Comparison of ENCODE assay signal across 8 mouse cellular contexts in the genomic region with DNA sequence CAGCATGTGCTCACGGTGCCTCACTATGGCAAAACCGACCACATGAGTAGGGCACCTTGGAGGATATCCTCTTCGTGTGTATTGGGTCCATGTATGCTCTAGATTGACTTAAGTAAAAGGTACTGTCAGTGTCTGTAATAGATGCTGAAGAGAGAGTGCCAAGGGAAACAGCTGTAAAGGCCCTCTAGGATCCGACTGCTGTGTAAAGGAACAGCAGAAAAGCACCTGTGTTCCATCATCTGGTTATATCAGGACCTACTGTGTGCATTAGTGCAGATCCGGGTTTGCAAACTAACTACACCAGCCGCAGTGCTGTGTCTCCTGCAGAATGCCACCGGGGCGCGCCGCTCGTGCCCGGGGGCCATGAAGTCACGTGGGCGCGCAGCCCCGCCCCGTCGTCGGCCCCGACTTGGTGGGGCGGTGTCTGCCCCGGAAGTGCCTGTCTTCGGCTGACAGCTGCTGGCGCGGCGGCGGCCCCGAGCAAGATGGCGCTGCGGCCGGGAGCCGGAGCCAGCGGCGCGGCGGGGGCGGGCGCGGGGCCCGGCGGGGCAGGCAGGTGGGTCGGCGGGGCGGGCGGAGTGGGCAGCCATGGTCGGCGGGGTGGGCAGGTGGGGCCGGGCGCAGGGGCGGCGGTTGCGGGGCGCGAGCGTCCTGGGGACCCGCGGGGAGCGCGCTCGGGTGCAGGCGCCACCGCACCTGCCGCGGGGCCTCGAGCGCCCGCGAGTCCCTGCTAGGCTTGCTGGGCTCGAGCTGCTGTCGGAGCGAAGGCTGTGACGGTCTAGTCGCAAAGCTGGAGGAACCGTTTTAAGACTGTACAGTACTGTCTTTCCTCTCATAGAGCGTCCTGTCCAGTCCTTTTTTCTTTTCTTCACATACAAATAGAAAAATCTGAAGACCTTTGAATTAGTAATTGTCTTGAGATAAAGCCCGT. TPM values are rescaled to one million over a fixed set of nuclear protein-coding genes. Genes with fewer than 3 reads are reported as not detected.
DNase-seq lines count a peak whose midpoint lies in the region; ATAC-seq and TF ChIP-seq lines count a peak whose summit lies in the region.

A gene (plus strand): TSS at position 438 of the 931 bp plus-strand sequence.

- H3K27me3 ChIP-seq in forebrain, embryonic 15.5 days = no peaks in the 10 kb centered on the region

- peak; percentile 97 for ATAC-seq in forebrain, embryonic 15.5 days (replicated peaks)
- peak; percentile 86 for ATAC-seq in neutrophil, adult 5-6 weeks (ENCODE audit: extremely low read depth, insufficient number of reproducible peaks, low FRiP score, poor library complexity, severe bottlenecking)

- intact Hi-C loops in heart, postnatal 25 days (cut with DNase I) = no loop called here

- peak within 1 kb of the TSS; percentile 83 for H3K4me3 ChIP-seq in forebrain, embryonic 15.5 days
- peak within 1 kb of the TSS; percentile 98 for H3K4me3 ChIP-seq in lung, adult 2 months (replicated peaks; ENCODE audit: extremely low read depth, low read depth, low read length)

- H3K9me3 ChIP-seq in forebrain, embryonic 15.5 days = no peaks in the 10 kb centered on the region

- WGBS in forebrain, embryonic 15.5 days = 2% methylated on average over 44 of the region's 76 CpGs
- 1% methylated on average over 60 of the region's 76 CpGs for WGBS in lung, adult 2 months

- H3K9ac ChIP-seq in forebrain, embryonic 15.5 days (replicated peaks) = peak within 1 kb of the TSS; percentile 87

- TF ChIP-seq POLR2A in lung, adult 2 months (IDR thresholded peaks at IDR 0.05; ENCODE audit: borderline replicate concordance, extremely low read depth, low read depth, low read length) = peak; percentile 34; the same call in 1 of the 2 replicates

- H3K4me2 ChIP-seq in forebrain, embryonic 15.5 days (replicated peaks) = peak within 1 kb of the TSS; percentile 63

- peak within 1 kb of the TSS; percentile 94 for H3K27ac ChIP-seq in forebrain, embryonic 15.5 days (replicated peaks)

- peak; percentile 78 for DNase-seq in ES-CJ7 (ENCODE audit: low read depth, low spot score)
- DNase-seq in cerebellum, adult 11 months = peak; percentile 91
- DNase-seq in heart, postnatal 25 days (ENCODE audit: low spot score) = peak; percentile 81
- DNase-seq in layer of hippocampus, adult 18-20 months (ENCODE audit: low spot score in 2 of 2) = peak; percentile 85 to 92
- DNase-seq in lung, adult 2 months = peak; percentile 87
- DNase-seq in thymus, adult 18-20 months = peak; percentile 87 to 88

- no peak for TF ChIP-seq CTCF in lung, adult 2 months (IDR thresholded peaks at IDR 0.05; ENCODE audit: insufficient read depth, low read length)

- peaks cover 34% of the 10 kb centered on the region for H3K36me3 ChIP-seq in forebrain, embryonic 15.5 days

- peaks cover 29% of the 10 kb centered on the region for H3K4me1 ChIP-seq in forebrain, embryonic 15.5 days
- peaks cover 8% of the 10 kb centered on the region for H3K4me1 ChIP-seq in lung, adult 2 months (ENCODE audit: control insufficient read depth, insufficient read depth, low read length)

RNA-seq across cellular contexts. Expression of the gene that starts here (rescaled TPM):
- 33.5 and 34.3 TPM in 2 replicates for polyA plus RNA-seq in forebrain, embryonic 15.5 days (2015; fragmentation: Nextera tagmentation; extraction: Ambion mirVana)
- total RNA-seq in heart, postnatal 25 days (2021) = 10 to 100 TPM; 25.7 to 27.4 TPM
- 10 to 100 TPM; 66.6 to 70.6 TPM for total RNA-seq in layer of hippocampus, adult 18-20 months (2021)
- polyA plus RNA-seq in lung, adult 2 months (2012; rRNA removed) = 20.6 and 30.5 TPM in 2 replicates
- total RNA-seq in neutrophil, adult 5-6 weeks (2017) = 35.6 and 43.1 TPM in 2 replicates

Comparison
In these comparisons a context has a peak if more than half of its experiments do, and no peak if none do; other contexts are left out.
1. Peak in every context shown above with its lines: DNase-seq, ATAC-seq, H3K4me3 ChIP-seq and H3K27ac ChIP-seq.